Comparison of ENCODE assay signal across 9 mouse cellular contexts in genomic region chr5:111649012-111649411, GRCm38 (mm10).
DNase-seq lines count a peak whose midpoint lies in the region; ATAC-seq and TF ChIP-seq lines count a peak whose summit lies in the region.
"Had no signal": no experiment of that assay in that cellular context is flagged by ENCODE, and none has a peak within 500 bp of the region (broad histone marks: within the 10 kb centered on the region; RNA-seq: fewer than 3 reads in every experiment).

No protein-coding gene starts in this region.

- no peak overlapping the region for H3K4me3 ChIP-seq in forebrain, embryonic 13.5 days
- no peak overlapping the region for H3K4me3 ChIP-seq in limb, embryonic 14.5 days (replicated peaks; ENCODE audit: low read length)
- no peak overlapping the region for H3K4me3 ChIP-seq in neural tube, embryonic 15.5 days (replicated peaks)
- H3K4me3 ChIP-seq: liver, embryonic 13.5 days had no signal

- no peaks in the 10 kb centered on the region for H3K36me3 ChIP-seq in forebrain, embryonic 13.5 days (ENCODE audit: poor library complexity, severe bottlenecking)
- H3K36me3 ChIP-seq in limb, embryonic 14.5 days (ENCODE audit: control insufficient read depth, insufficient read depth, low read length), result no peaks in the 10 kb centered on the region
- H3K36me3 ChIP-seq in neural tube, embryonic 15.5 days, result no peaks in the 10 kb centered on the region
- H3K36me3 ChIP-seq: liver, embryonic 13.5 days had no signal

- H3K27ac ChIP-seq in forebrain, embryonic 13.5 days, result peak overlapping the region; percentile 60; the same call in 1 of the 2 replicates
- peak overlapping the region; percentile 9 for H3K27ac ChIP-seq in limb, embryonic 14.5 days (replicated peaks; ENCODE audit: low read depth, low read length)
- 0 out of 2 replicates have a peak overlapping the region, but pooled peaks have one; percentile 7 for H3K27ac ChIP-seq in neural tube, embryonic 15.5 days (replicated peaks)
- H3K27ac ChIP-seq: liver, embryonic 13.5 days had no signal

- peak; percentile 94 for DNase-seq in brain, embryonic 14.5 days (ENCODE audit: low read depth)
- peak; percentile 67 to 77 for DNase-seq in heart, postnatal 14 days
- peak; percentile 83 for DNase-seq in kidney, postnatal 14 days
- DNase-seq in limb, embryonic 14.5 days (ENCODE audit: low spot score), result peak; percentile 86
- no peak for DNase-seq in thymus, postnatal 4 days
- DNase-seq: liver, embryonic 13.5 days had no signal

- ATAC-seq in forebrain, embryonic 13.5 days, result peak; percentile 79
- peak; percentile 90 for ATAC-seq in limb, embryonic 14.5 days (ENCODE audit: low FRiP score, low read depth)
- peak; percentile 32; the same call in 1 of the 2 replicates for ATAC-seq in neural tube, embryonic 15.5 days (ENCODE audit: low FRiP score)
- ATAC-seq in cerebellum, adult (ENCODE audit: insufficient number of reproducible peaks, low FRiP score, low TSS enrichment), result no peak

- H3K9me3 ChIP-seq in forebrain, embryonic 13.5 days (replicated peaks), result no peaks in the 10 kb centered on the region
- no peaks in the 10 kb centered on the region for H3K9me3 ChIP-seq in limb, embryonic 14.5 days (ENCODE audit: control insufficient read depth, low read length)
- no peaks in the 10 kb centered on the region for H3K9me3 ChIP-seq in neural tube, embryonic 15.5 days (replicated peaks)
- H3K9me3 ChIP-seq: liver, embryonic 13.5 days had no signal

- peak overlapping the region; percentile 19 for H3K4me2 ChIP-seq in forebrain, embryonic 13.5 days
- H3K4me2 ChIP-seq in limb, embryonic 14.5 days (replicated peaks; ENCODE audit: low read depth, low read length, severe bottlenecking), result no peak overlapping the region
- no peak overlapping the region for H3K4me2 ChIP-seq in neural tube, embryonic 15.5 days
- H3K4me2 ChIP-seq: liver, embryonic 13.5 days had no signal

- no peak for TF ChIP-seq CTCF in brain, embryonic 14.5 days (IDR thresholded peaks at IDR 0.05; ENCODE audit: borderline replicate concordance, extremely low read depth, insufficient read depth, insufficient read length)

- H3K9ac ChIP-seq in forebrain, embryonic 13.5 days, result no peak overlapping the region
- no peak overlapping the region for H3K9ac ChIP-seq in limb, embryonic 14.5 days (ENCODE audit: low read depth, low read length, severe bottlenecking)
- H3K9ac ChIP-seq in neural tube, embryonic 15.5 days (replicated peaks), result no peak overlapping the region
- H3K9ac ChIP-seq: liver, embryonic 13.5 days had no signal

- intact Hi-C loops in heart, postnatal 14 days (cut with DNase I), result no loop called here

- 11% methylated on average over 10 of the region's 10 CpGs for WGBS in forebrain, embryonic 13.5 days
- 17% methylated on average over 10 of the region's 10 CpGs for WGBS in limb, embryonic 14.5 days
- WGBS in neural tube, embryonic 15.5 days, result 8% methylated on average over 10 of the region's 10 CpGs

- H3K27me3 ChIP-seq in forebrain, embryonic 13.5 days, result no peaks in the 10 kb centered on the region
- no peaks in the 10 kb centered on the region for H3K27me3 ChIP-seq in limb, embryonic 14.5 days (ENCODE audit: control insufficient read depth, insufficient read depth, low read length)
- no peaks in the 10 kb centered on the region for H3K27me3 ChIP-seq in neural tube, embryonic 15.5 days (replicated peaks)
- H3K27me3 ChIP-seq: liver, embryonic 13.5 days had no signal

- no peak for TF ChIP-seq POLR2A in brain, embryonic 14.5 days (IDR thresholded peaks at IDR 0.05; ENCODE audit: borderline replicate concordance, extremely low read depth, insufficient read depth, insufficient read length, poor library complexity, severe bottlenecking)
- no peak for TF ChIP-seq POLR2A in limb, embryonic 14.5 days (IDR thresholded peaks at IDR 0.05; ENCODE audit: borderline replicate concordance, extremely low read depth, insufficient read depth, insufficient read length)

- H3K4me1 ChIP-seq in forebrain, embryonic 13.5 days, result peaks cover 47% of the 10 kb centered on the region
- peaks cover 26% of the 10 kb centered on the region for H3K4me1 ChIP-seq in limb, embryonic 14.5 days (ENCODE audit: control insufficient read depth, insufficient read depth, low read length)
- peaks cover 23% of the 10 kb centered on the region for H3K4me1 ChIP-seq in neural tube, embryonic 15.5 days
- H3K4me1 ChIP-seq: liver, embryonic 13.5 days had no signal

Comparison
In these comparisons a context has a peak if more than half of its experiments do, and no peak if none do; other contexts are left out.
1. H3K27ac ChIP-seq: peak in every context shown above with its lines; median percentile 60 in forebrain, embryonic 13.5 days; 9 in limb, embryonic 14.5 days; 7 in neural tube, embryonic 15.5 days.